Mouse (Mus musculus) mouse embryonic stem cell (cell line): Measurements from ENCODE around the gene Gm20807.
"Not testable (repeated sequence)": the region's sequence is repeated elsewhere in the genome, so short reads cannot be mapped to it uniquely, and the experiment has no call there.

Experiments used
- in situ Hi-C, 2 experiments: fragments of 300-500 bp; cut with MboI; formaldehyde crosslinking; loops; 1 replicate in 1 of 2; 3 replicates in 1 of 2; pipeline ENCODE4 v1.14.3; 2019 to 2020; ENCODE audit warnings: low sequenced_read_pairs in 2 of 2, low pct_unique_long_range_greater_than_20kb in 1 of 2, mixed read lengths in 1 of 2; ENCODE audit not compliant: unreplicated experiment in 1 of 2

Gene Gm20807

DNA sequence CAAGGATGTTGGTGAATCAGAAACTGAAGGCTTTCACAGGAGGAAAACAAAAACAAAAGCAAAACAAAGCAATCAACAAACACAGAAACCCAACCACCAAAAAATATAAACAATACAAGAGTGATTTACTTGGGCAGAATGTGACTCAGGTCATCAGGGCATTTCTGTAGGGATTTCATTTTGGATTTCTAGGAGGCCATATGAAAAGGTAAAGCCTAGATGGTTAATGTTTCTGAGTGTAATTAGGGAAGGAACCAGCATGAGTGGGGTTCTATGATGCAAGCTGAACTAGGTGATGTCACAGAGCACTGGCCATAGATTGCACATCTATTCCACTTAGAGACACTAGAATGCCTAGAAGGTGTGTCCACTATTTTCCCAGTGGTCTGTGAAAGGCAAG, at the start of gene Gm20807:
Gene Gm20807, plus strand, starts transcription at position 301 of the 400 bp plus-strand sequence.
- in situ Hi-C loops: not testable (repeated sequence)
